Mouse (Mus musculus) midbrain, postnatal 0 days (tissue): ENCODE measurements around the gene Gal3st3. TPM values are rescaled to one million over a fixed set of nuclear protein-coding genes. Genes with fewer than 3 reads are reported as not detected.
A peak's percentile ranks its signal among the peaks of the same experiment; 100 is the strongest.

Experiments
- ATAC-seq: fragments of 200-750 bp; cut with Nextera tagmentation; 2 replicates; pipeline ENCODE4 v1.8.0; 2017; ENCODE audit warnings: moderate number of reproducible peaks, mild to moderate bottlenecking, moderate TSS enrichment, moderate library complexity; ENCODE audit not compliant: low FRiP score
- DNase-seq: peaks from one replicate; pipeline ENCODE4 v3.0.0-alpha.2; 2015; ENCODE audit warnings: low spot score
- H3K27ac ChIP-seq: fragments of 300-500 bp; sonication (generic); 2 replicates; pipeline ENCODE4 v1.5.1; 2014; ENCODE audit warnings: low read depth, mild to moderate bottlenecking, low read length, mixed read lengths
- H3K27me3 ChIP-seq: fragments of 300-500 bp; sonication (generic); 2 replicates; pipeline ENCODE4 v1.6.1; 2014; ENCODE audit warnings: low read length, control low read depth, mixed read lengths; ENCODE audit not compliant: insufficient read depth
- H3K36me3 ChIP-seq: fragments of 300-500 bp; sonication (generic); 2 replicates; pipeline ENCODE4 v1.6.1; 2014; ENCODE audit warnings: low read length, control low read depth, mixed read lengths; ENCODE audit not compliant: insufficient read depth
- H3K4me1 ChIP-seq: fragments of 300-500 bp; sonication (generic); 2 replicates; pipeline ENCODE4 v1.6.1; 2014; ENCODE audit warnings: mild to moderate bottlenecking, control low read depth, antibody characterized with exemption, low read length, mixed read lengths; ENCODE audit not compliant: insufficient read depth
- H3K4me2 ChIP-seq: fragments of 300-500 bp; sonication (generic); 2 replicates; pipeline ENCODE4 v1.6.1; 2014; ENCODE audit warnings: low read depth, mild to moderate bottlenecking, low read length, mixed read lengths; ENCODE audit not compliant: poor library complexity, severe bottlenecking
- H3K4me3 ChIP-seq: fragments of 300-500 bp; sonication (generic); 2 replicates; pipeline ENCODE4 v1.5.1; 2014; ENCODE audit warnings: low read depth, mild to moderate bottlenecking, low read length, moderate library complexity
- H3K9ac ChIP-seq: fragments of 300-500 bp; sonication (generic); replicated peaks from 2 replicates; pipeline ENCODE4 v1.6.1; 2014; ENCODE audit warnings: mild to moderate bottlenecking, low read length, moderate library complexity, mixed read lengths; ENCODE audit not compliant: poor library complexity, severe bottlenecking
- H3K9me3 ChIP-seq: fragments of 300-500 bp; sonication (generic); 2 replicates; pipeline ENCODE4 v1.6.1; 2016; ENCODE audit warnings: low read length, control low read depth
- CTCF ChIP-seq: IDR thresholded peaks from 2 replicates; pipeline ENCODE4 v1.5.1; 2016; ENCODE audit warnings: antibody characterized with exemption, mild to moderate bottlenecking
- WGBS: fragments of 180-500 bp; shearing (Covaris S2); extraction: QIAGEN DNeasy Blood & Tissue Kit; methylation state at CpG from one replicate; pipeline ENCODE4 v1.1.7; 2014; 5-methylcytosine and 5-hydroxymethylcytosine counted together
- polyA plus RNA-seq: library from polyadenylated mRNA; unstranded; fragments of >200 nt; fragmentation: Nextera tagmentation; extraction: Ambion mirVana; gene quantifications from 2 replicates; pipeline ENCODE4 v1.2.1, GENCODE M21; 2015
- total RNA-seq: library from RNA; depleted of rRNA; stranded (reverse); fragments of >200 nt; gene quantifications from 2 replicates; pipeline ENCODE4 v1.2.3, GENCODE M21; 2014

The Gal3st3 gene
- total and polyA plus RNA-seq, 2 experiments from 2014 or later, result 29.2 to 40.8 TPM

- WGBS, result 29% methylated on average over 1 of the region's 1 CpGs
- DNase-seq (no peak), ATAC-seq (no peak)
- Histone ChIP-seq H3K4me1 (peaks cover 5% of the 10 kb centered on the region; the same call in 1 of the 2 replicates), H3K9me3 (no peaks in the 10 kb centered on the region), H3K9ac (peak overlapping the region; percentile 97; the same call in 1 of the 2 replicates), H3K27me3 (no peaks in the 10 kb centered on the region), H3K36me3 (peaks cover 12% of the 10 kb centered on the region), H3K4me2 (peak overlapping the region; percentile 89), H3K4me3 (peak overlapping the region; percentile 97), H3K27ac (no peak overlapping the region)
- no peak for TF ChIP-seq CTCF
Measured at GRCm38 (mm10) chr19:5271430-5271829, 26.7 kb upstream of the Gal3st3 start.

- peak; percentile 57 for ATAC-seq
- H3K4me1 ChIP-seq, result peaks cover 5% of the 10 kb centered on the region; the same call in 1 of the 2 replicates
Measured at GRCm38 (mm10) chr19:5272326-5272795, 25.8 kb upstream of the Gal3st3 start.

DNA sequence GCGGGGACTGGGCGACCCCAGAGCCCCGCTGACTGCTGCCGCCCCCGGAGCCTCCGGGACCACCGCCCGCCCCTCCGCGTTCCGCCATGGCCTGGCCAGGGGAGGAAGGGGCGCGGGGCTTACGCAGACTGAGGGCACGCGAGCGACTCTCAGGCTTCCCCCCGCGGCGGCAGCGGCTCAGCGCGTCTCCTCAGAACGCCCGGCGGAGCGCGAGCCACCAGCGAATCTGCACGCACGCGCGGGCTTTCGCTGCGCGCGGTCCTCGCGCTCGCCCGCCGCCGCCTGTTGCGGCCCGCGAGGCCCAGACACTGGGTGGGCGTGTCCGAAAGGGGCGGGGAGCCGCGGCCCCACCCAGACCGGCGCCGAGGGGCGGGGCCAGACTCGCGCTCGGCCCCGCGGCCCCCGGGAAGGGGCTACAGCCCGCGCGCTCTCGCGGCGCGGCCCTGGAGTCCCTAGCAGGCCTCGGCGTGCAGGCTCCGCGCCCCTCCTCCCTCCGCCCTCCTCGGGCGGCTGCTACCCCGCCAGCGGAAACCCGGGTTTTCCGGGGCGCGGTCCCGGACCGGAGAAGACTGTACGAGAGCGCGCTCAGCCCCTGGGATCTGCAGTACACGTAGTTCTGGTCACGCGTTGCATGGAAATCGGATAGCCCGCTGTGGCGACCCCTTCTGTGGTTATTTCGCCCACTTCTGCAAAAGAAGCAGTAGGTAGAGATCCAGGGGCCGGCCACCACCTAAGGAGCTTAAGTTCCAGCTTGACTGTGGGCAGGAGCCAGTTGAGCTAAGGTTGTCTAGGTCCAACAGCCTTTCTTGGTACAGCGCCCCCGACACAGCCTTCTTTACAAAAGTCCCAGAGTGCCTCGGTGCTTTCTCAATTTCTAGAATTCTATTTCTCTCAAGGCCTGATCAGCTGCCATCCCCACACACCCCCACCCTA, 25.1 kb upstream of the Gal3st3 start, which contains the start of gene Pacs1:
Pacs1 (minus strand) TSS at position 319 of the 933 bp plus-strand sequence.
- peak; percentile 87 for ATAC-seq
- Histone ChIP-seq H3K4me1 (peaks cover 5% of the 10 kb centered on the region; the same call in 1 of the 2 replicates), H3K4me3 (peak within 1 kb of the TSS; percentile 97), H3K9ac (peak within 1 kb of the TSS; percentile 97), H3K36me3 (peaks cover 19% of the 10 kb centered on the region), H3K27me3 (no peaks in the 10 kb centered on the region), H3K9me3 (no peaks in the 10 kb centered on the region), H3K4me2 (peak within 1 kb of the TSS; percentile 89), H3K27ac (peak within 1 kb of the TSS; percentile 90)
- under 1% methylated on average over 79 of the region's 97 CpGs for WGBS
- peak; percentile 37; the same call in 1 of the 2 replicates for TF ChIP-seq CTCF
- DNase-seq, result peak; percentile 93

More at GRCm38 (mm10) chr19:5272326-5272795, 25.8 kb upstream of the Gal3st3 start:
- Histone ChIP-seq H3K27me3 (no peaks in the 10 kb centered on the region), H3K4me2 (peak overlapping the region; percentile 89), H3K9ac (peak overlapping the region; percentile 97), H3K4me3 (peak overlapping the region; percentile 97), H3K27ac (peak overlapping the region; percentile 90), H3K9me3 (no peaks in the 10 kb centered on the region), H3K36me3 (peaks cover 16% of the 10 kb centered on the region)
- under 1% methylated on average over 24 of the region's 30 CpGs for whole genome bisulfite sequencing
- TF ChIP-seq CTCF, result no peak
- peak; percentile 38 for DNase-seq

DNA sequence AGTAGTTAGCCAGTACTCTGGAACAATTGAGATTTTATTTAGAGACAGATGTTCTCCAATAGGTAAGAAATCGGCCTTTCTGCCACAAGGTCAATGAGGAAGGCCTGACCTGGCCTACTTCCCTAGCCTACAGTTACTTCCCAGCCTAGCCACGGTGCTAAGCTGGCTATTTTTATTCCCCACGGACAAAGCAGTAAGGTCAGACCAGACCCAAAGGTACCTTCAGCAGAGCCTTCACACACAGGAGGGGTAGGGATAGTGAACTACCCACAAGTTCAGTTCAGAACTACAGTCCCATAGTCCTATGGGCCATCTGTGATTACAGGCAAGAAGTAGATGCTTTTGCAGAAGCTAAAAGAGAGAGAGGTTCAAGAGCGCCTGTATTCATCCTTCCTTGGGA, 24.2 kb upstream of the Gal3st3 start:
- ATAC-seq (no peak), DNase-seq (no peak)
- WGBS, result 76% methylated on average over 4 of the region's 4 CpGs
- TF ChIP-seq CTCF, result no peak
- no peak overlapping the region for H3K4me2 ChIP-seq
- peaks cover 25% of the 10 kb centered on the region for H3K36me3 ChIP-seq
- H3K4me3 ChIP-seq, result peak overlapping the region; percentile 97; the same call in 1 of the 2 replicates
- H3K27me3 ChIP-seq, result no peaks in the 10 kb centered on the region
- H3K9ac ChIP-seq, result no peak overlapping the region
- H3K9me3 ChIP-seq, result no peaks in the 10 kb centered on the region
- H3K27ac ChIP-seq, result peak overlapping the region; percentile 90
- H3K4me1 ChIP-seq, result peaks cover 5% of the 10 kb centered on the region; the same call in 1 of the 2 replicates

- Histone ChIP-seq H3K9me3 (no peaks in the 10 kb centered on the region), H3K4me3 (no peak overlapping the region), H3K36me3 (peaks cover 33% of the 10 kb centered on the region), H3K27me3 (no peaks in the 10 kb centered on the region), H3K27ac (no peak overlapping the region), H3K4me2 (no peak overlapping the region), H3K4me1 (peaks cover 5% of the 10 kb centered on the region; the same call in 1 of the 2 replicates), H3K9ac (no peak overlapping the region)
- 95% methylated on average over 10 of the region's 13 CpGs for WGBS
- no peak for ATAC-seq
- TF ChIP-seq CTCF, result no peak
- no peak for DNase-seq
Measured at GRCm38 (mm10) chr19:5274641-5275040, 23.5 kb upstream of the Gal3st3 start.

- 91% methylated on average over 5 of the region's 5 CpGs for WGBS
Measured at GRCm38 (mm10) chr19:5275736-5276135, 22.4 kb upstream of the Gal3st3 start.

More at GRCm38 (mm10) chr19:5275736-5276135, 22.4 kb upstream of the Gal3st3 start:
- H3K27me3 ChIP-seq, result no peaks in the 10 kb centered on the region
- ATAC-seq, result no peak
- H3K27ac ChIP-seq, result no peak overlapping the region
- no peak overlapping the region for H3K4me3 ChIP-seq
- H3K9me3 ChIP-seq, result no peaks in the 10 kb centered on the region
- no peak overlapping the region for H3K9ac ChIP-seq
- TF ChIP-seq CTCF, result no peak
- no peak overlapping the region for H3K4me2 ChIP-seq
- DNase-seq, result no peak
- peaks cover 35% of the 10 kb centered on the region for H3K36me3 ChIP-seq
- H3K4me1 ChIP-seq, result no peaks in the 10 kb centered on the region; the same call in 1 of the 2 replicates
